Mouse (Mus musculus) liver, adult 2 months (tissue): Measurements from ENCODE around the gene Arhgap1. TPM values are rescaled to one million over a fixed set of nuclear protein-coding genes. Genes with fewer than 3 reads are reported as not detected.

Experiments used
- DNase-seq: peaks from one replicate; pipeline ENCODE4 v3.0.0-alpha.2; 2011; ENCODE audit warnings: low read depth, low spot score; ENCODE audit errors: extremely low read depth
- H3K27ac ChIP-seq: fragments of 200-500 bp; replicated peaks from 2 replicates; pipeline ENCODE4 v1.5.1; 2012; ENCODE audit warnings: low read depth, mild to moderate bottlenecking, control low read depth, inconsistent platforms, low read length; ENCODE audit not compliant: insufficient read depth
- H3K27me3 ChIP-seq: fragments of 200-500 bp; 2 replicates; pipeline ENCODE4 v1.6.1; 2012; ENCODE audit warnings: mild to moderate bottlenecking, moderate library complexity, low read length, inconsistent platforms; ENCODE audit not compliant: control insufficient read depth, insufficient read depth
- H3K36me3 ChIP-seq: fragments of 200-500 bp; 2 replicates; pipeline ENCODE4 v1.6.1; 2012; ENCODE audit warnings: low read length, inconsistent platforms; ENCODE audit not compliant: control insufficient read depth, insufficient read depth
- H3K4me1 ChIP-seq: fragments of 200-500 bp; 2 replicates; pipeline ENCODE4 v1.6.1; 2011; ENCODE audit warnings: low read length; ENCODE audit not compliant: control insufficient read depth, insufficient read depth
- H3K4me3 ChIP-seq: fragments of 200-500 bp; 2 replicates; pipeline ENCODE4 v1.5.1; 2011; ENCODE audit warnings: low read depth, mild to moderate bottlenecking, control low read depth, low read length, moderate library complexity; ENCODE audit not compliant: insufficient read depth
- H3K79me2 ChIP-seq: fragments of 200-500 bp; 2 replicates; pipeline ENCODE4 v1.6.1; 2012; ENCODE audit warnings: inconsistent platforms, mild to moderate bottlenecking, low read length, moderate library complexity; ENCODE audit not compliant: control insufficient read depth, insufficient read depth
- H3K9ac ChIP-seq: fragments of 200-500 bp; 2 replicates; pipeline ENCODE4 v1.6.1; 2012; ENCODE audit warnings: low read depth, mild to moderate bottlenecking, control low read depth, inconsistent platforms, low read length
- CTCF ChIP-seq: fragments of 200-500 bp; IDR thresholded peaks from 2 replicates; pipeline ENCODE4 v1.5.1; 2011; ENCODE audit warnings: low read depth, low read length, control low read depth
- POLR2A ChIP-seq: fragments of 200-500 bp; IDR thresholded peaks from 2 replicates; pipeline ENCODE4 v1.6.1; 2011; ENCODE audit warnings: low read length, control low read depth; ENCODE audit not compliant: insufficient read depth; ENCODE audit errors: extremely low read depth
- WGBS: fragments of 180-500 bp; shearing (Covaris S2); methylation state at CpG from one replicate; pipeline ENCODE4 v1.1.7; 2018; 5-methylcytosine and 5-hydroxymethylcytosine counted together
- polyA plus RNA-seq: library from polyadenylated mRNA; depleted of rRNA; stranded (reverse); fragments of >200 nt; gene quantifications from 2 replicates; pipeline ENCODE4 v1.2.3, GENCODE M21; 2012
- total RNA-seq: library from RNA; depleted of rRNA; stranded (reverse); fragments of >200 nt; gene quantifications from 2 replicates; pipeline ENCODE4 v1.2.3, GENCODE M21; 2014

Arhgap1 gene
- total and polyA plus RNA-seq, 2 experiments, result 6.5 to 18.7 TPM

- DNase-seq, result no peak
- Histone ChIP-seq H3K79me2 (no peaks in the 10 kb centered on the region), H3K36me3 (peaks cover 49% of the 10 kb centered on the region), H3K4me1 (no peaks in the 10 kb centered on the region), H3K9ac (no peak overlapping the region), H3K27me3 (no peaks in the 10 kb centered on the region), H3K27ac (no peak overlapping the region), H3K4me3 (no peak overlapping the region)
- TF ChIP-seq POLR2A (no peak), CTCF (no peak)
Measured at GRCm38 (mm10) chr2:91676961-91677360, 27.3 kb downstream of the Arhgap1 start.

GRCm38 (mm10) chr2:91682850-91683249, 33.2 kb downstream of the Arhgap1 start:
- peak; percentile 24 for DNase-seq
- H3K4me1 ChIP-seq, result no peaks in the 10 kb centered on the region
- H3K79me2 ChIP-seq, result no peaks in the 10 kb centered on the region
- TF ChIP-seq CTCF (no peak), POLR2A (no peak)
- H3K4me3 ChIP-seq, result no peak overlapping the region
- 81% methylated on average over 4 of the region's 4 CpGs for WGBS
- no peaks in the 10 kb centered on the region for H3K27me3 ChIP-seq
- no peak overlapping the region for H3K27ac ChIP-seq
- H3K9ac ChIP-seq, result no peak overlapping the region
- H3K36me3 ChIP-seq, result peaks cover 65% of the 10 kb centered on the region

GRCm38 (mm10) chr2:91683919-91684318, 34.3 kb downstream of the Arhgap1 start:
- no peak for DNase-seq
- H3K36me3 ChIP-seq, result peaks cover 66% of the 10 kb centered on the region
- WGBS, result 76% methylated on average over 8 of the region's 8 CpGs

GRCm38 (mm10) chr2:91689452-91689851, 39.8 kb downstream of the Arhgap1 start:
- peaks cover 60% of the 10 kb centered on the region for H3K36me3 ChIP-seq
- no peak overlapping the region for H3K4me3 ChIP-seq
- H3K4me1 ChIP-seq, result no peaks in the 10 kb centered on the region
- no peaks in the 10 kb centered on the region for H3K79me2 ChIP-seq
- no peak overlapping the region for H3K27ac ChIP-seq
- WGBS, result 79% methylated on average over 7 of the region's 7 CpGs
- H3K27me3 ChIP-seq, result no peaks in the 10 kb centered on the region
- DNase-seq, result no peak
- TF ChIP-seq CTCF (no peak), POLR2A (no peak)
- H3K9ac ChIP-seq, result no peak overlapping the region

More at GRCm38 (mm10) chr2:91683919-91684318, 34.3 kb downstream of the Arhgap1 start:
- no peak for TF ChIP-seq CTCF
- no peak for TF ChIP-seq POLR2A
- Histone ChIP-seq H3K4me3 (no peak overlapping the region), H3K79me2 (no peaks in the 10 kb centered on the region), H3K9ac (no peak overlapping the region), H3K27ac (no peak overlapping the region), H3K27me3 (no peaks in the 10 kb centered on the region), H3K4me1 (no peaks in the 10 kb centered on the region)

GRCm38 (mm10) chr2:91695436-91696224, 46.0 kb downstream of the Arhgap1 start:
- DNase-seq, result no peak
- Histone ChIP-seq H3K4me3 (no peak overlapping the region), H3K9ac (no peak overlapping the region), H3K36me3 (peaks cover 34% of the 10 kb centered on the region), H3K79me2 (peaks cover 6% of the 10 kb centered on the region; the same call in 1 of the 2 replicates), H3K4me1 (peaks cover 6% of the 10 kb centered on the region; the same call in 1 of the 2 replicates), H3K27ac (no peak overlapping the region), H3K27me3 (no peaks in the 10 kb centered on the region)
- 89% methylated on average over 10 of the region's 10 CpGs for WGBS
- TF ChIP-seq POLR2A, result no peak
- TF ChIP-seq CTCF, result no peak

GRCm38 (mm10) chr2:91696225-91696590, 46.5 kb downstream of the Arhgap1 start:
- Histone ChIP-seq H3K27ac (no peak overlapping the region), H3K4me3 (no peak overlapping the region), H3K79me2 (peaks cover 6% of the 10 kb centered on the region; the same call in 1 of the 2 replicates), H3K9ac (no peak overlapping the region), H3K27me3 (no peaks in the 10 kb centered on the region), H3K4me1 (peaks cover 6% of the 10 kb centered on the region; the same call in 1 of the 2 replicates), H3K36me3 (peaks cover 31% of the 10 kb centered on the region)
- WGBS, result 13% methylated on average over 1 of the region's 1 CpGs
- TF ChIP-seq CTCF (no peak), POLR2A (no peak)
- peak; percentile 85 for DNase-seq
